ENCODE assay signal across 13 mouse cellular contexts in genomic region chr8:28579250-28579651, GRCm38 (mm10).
DNase-seq lines count a peak whose midpoint lies in the region; ATAC-seq and TF ChIP-seq lines count a peak whose summit lies in the region.
"Had no signal": no experiment of that assay in that cellular context is flagged by ENCODE, and none has a peak within 500 bp of the region (broad histone marks: within the 10 kb centered on the region; RNA-seq: fewer than 3 reads in every experiment).

No protein-coding gene starts in this region.

- H3K9me3 ChIP-seq in heart, embryonic 15.5 days (replicated peaks) = no peaks in the 10 kb centered on the region
- no peaks in the 10 kb centered on the region for H3K9me3 ChIP-seq in heart, embryonic 10.5 days
- H3K9me3 ChIP-seq in lung, postnatal 0 days (ENCODE audit: low read length) = no peaks in the 10 kb centered on the region
- H3K9me3 ChIP-seq in intestine, postnatal 0 days (ENCODE audit: control insufficient read depth) = no peaks in the 10 kb centered on the region
- H3K9me3 ChIP-seq: liver, embryonic 15.5 days; neural tube, embryonic 12.5 days had no signal

- no peak for ATAC-seq in heart, embryonic 15.5 days (replicated peaks; ENCODE audit: insufficient number of reproducible peaks, insufficient read depth, low FRiP score, low read depth)
- ATAC-seq in lung, postnatal 0 days = peak; percentile 88
- ATAC-seq in intestine, postnatal 0 days = no peak

- no peaks in the 10 kb centered on the region for H3K27me3 ChIP-seq in heart, embryonic 15.5 days
- no peaks in the 10 kb centered on the region for H3K27me3 ChIP-seq in heart, embryonic 10.5 days (ENCODE audit: insufficient read depth, poor library complexity, severe bottlenecking)
- H3K27me3 ChIP-seq in lung, postnatal 0 days (replicated peaks; ENCODE audit: insufficient read depth, low read length) = no peaks in the 10 kb centered on the region
- no peaks in the 10 kb centered on the region for H3K27me3 ChIP-seq in intestine, postnatal 0 days (replicated peaks; ENCODE audit: control insufficient read depth, insufficient read depth, low read length)
- H3K27me3 ChIP-seq: liver, embryonic 15.5 days; neural tube, embryonic 12.5 days had no signal

- DNase-seq in heart, embryonic 10.5 days (ENCODE audit: low spot score) = no peak
- DNase-seq in lung, postnatal 0 days (ENCODE audit: low spot score) = peak; percentile 70
- no peak for DNase-seq in lung, postnatal 14 days
- DNase-seq in frontal cortex, postnatal 36 days (ENCODE audit: low spot score in 2 of 2) = peak; percentile 42 to 58
- DNase-seq in right cerebral cortex, adult 2 months (ENCODE audit: low spot score in 2 of 2) = peak; percentile 56 to 62
- no peak for DNase-seq in Muller cell, postnatal 12 days (ENCODE audit: inconsistent ontology term)
- DNase-seq: adrenal gland, adult 8-10 months; cerebellum, postnatal 10 days; kidney, postnatal 25 days had no signal

- H3K9ac ChIP-seq in heart, embryonic 15.5 days = no peak overlapping the region
- no peak overlapping the region for H3K9ac ChIP-seq in lung, postnatal 0 days (replicated peaks; ENCODE audit: low read depth)
- no peak overlapping the region for H3K9ac ChIP-seq in intestine, postnatal 0 days (ENCODE audit: low read depth, low read length)
- H3K9ac ChIP-seq: liver, embryonic 15.5 days; neural tube, embryonic 12.5 days had no signal

- no peak overlapping the region for H3K27ac ChIP-seq in heart, embryonic 15.5 days
- no peak overlapping the region for H3K27ac ChIP-seq in heart, embryonic 10.5 days
- no peak overlapping the region for H3K27ac ChIP-seq in lung, postnatal 0 days (ENCODE audit: low read length)
- no peak overlapping the region for H3K27ac ChIP-seq in intestine, postnatal 0 days (ENCODE audit: low read depth, low read length)
- H3K27ac ChIP-seq: liver, embryonic 15.5 days; neural tube, embryonic 12.5 days had no signal

- 20% methylated on average over 8 of the region's 8 CpGs for WGBS in heart, embryonic 15.5 days
- 23% methylated on average over 8 of the region's 8 CpGs for WGBS in heart, embryonic 10.5 days
- 13% methylated on average over 8 of the region's 8 CpGs for WGBS in lung, postnatal 0 days
- WGBS in intestine, postnatal 0 days = 22% methylated on average over 8 of the region's 8 CpGs

- TF ChIP-seq EP300 in lung, postnatal 0 days (IDR thresholded peaks at IDR 0.05) = peak; percentile 94

- H3K4me3 ChIP-seq in heart, embryonic 15.5 days = no peak overlapping the region
- H3K4me3 ChIP-seq in heart, embryonic 10.5 days = no peak overlapping the region
- H3K4me3 ChIP-seq in lung, postnatal 0 days (ENCODE audit: low read depth, low read length) = no peak overlapping the region
- no peak overlapping the region for H3K4me3 ChIP-seq in intestine, postnatal 0 days (ENCODE audit: low read depth, low read length)
- H3K4me3 ChIP-seq: liver, embryonic 15.5 days; neural tube, embryonic 12.5 days had no signal

- H3K4me1 ChIP-seq in heart, embryonic 15.5 days (replicated peaks) = no peaks in the 10 kb centered on the region; the same call in 1 of the 2 replicates
- H3K4me1 ChIP-seq in heart, embryonic 10.5 days = no peaks in the 10 kb centered on the region
- no peaks in the 10 kb centered on the region for H3K4me1 ChIP-seq in lung, postnatal 0 days (ENCODE audit: insufficient read depth, low read depth, low read length)
- no peaks in the 10 kb centered on the region for H3K4me1 ChIP-seq in intestine, postnatal 0 days (replicated peaks; ENCODE audit: control insufficient read depth, insufficient read depth, low read length)
- H3K4me1 ChIP-seq: liver, embryonic 15.5 days; neural tube, embryonic 12.5 days had no signal

- no peaks in the 10 kb centered on the region for H3K36me3 ChIP-seq in heart, embryonic 15.5 days
- no peaks in the 10 kb centered on the region for H3K36me3 ChIP-seq in heart, embryonic 10.5 days
- H3K36me3 ChIP-seq in lung, postnatal 0 days (ENCODE audit: insufficient read depth, low read length) = no peaks in the 10 kb centered on the region
- H3K36me3 ChIP-seq in intestine, postnatal 0 days (ENCODE audit: control insufficient read depth, insufficient read depth) = no peaks in the 10 kb centered on the region
- H3K36me3 ChIP-seq: liver, embryonic 15.5 days; neural tube, embryonic 12.5 days had no signal

- peak; percentile 64 for TF ChIP-seq CTCF in lung, postnatal 0 days (IDR thresholded peaks at IDR 0.05)
- TF ChIP-seq CTCF in intestine, postnatal 0 days (IDR thresholded peaks at IDR 0.05; ENCODE audit: low read depth) = no peak; the same call in 1 of the 2 replicates

- peak overlapping the region; percentile 41 for H3K4me2 ChIP-seq in heart, embryonic 15.5 days
- H3K4me2 ChIP-seq in lung, postnatal 0 days (replicated peaks; ENCODE audit: low read depth, low read length) = no peak overlapping the region
- no peak overlapping the region for H3K4me2 ChIP-seq in intestine, postnatal 0 days (replicated peaks; ENCODE audit: low read depth)
- H3K4me2 ChIP-seq: liver, embryonic 15.5 days; neural tube, embryonic 12.5 days had no signal

Comparison
In these comparisons a context has a peak if more than half of its experiments do, and no peak if none do; other contexts are left out.
1. DNase-seq: peak in lung, postnatal 0 days (single experiment), frontal cortex, postnatal 36 days (2 of 2) and right cerebral cortex, adult 2 months (2 of 2); none in heart, embryonic 10.5 days (single experiment), lung, postnatal 14 days (single experiment) and Muller cell, postnatal 12 days (single experiment).